Mouse (Mus musculus) heart, adult 11 months (tissue): ENCODE measurements at regions not wholly inside any gene's neighbourhood (a gene's known extent, or its start where the extent isn't known, plus 50 kb on each side); places are given as distances from the start of the nearest gene placed in this dataset.
"Not testable (repeated sequence)": the region's sequence is repeated elsewhere in the genome, so short reads cannot be mapped to it uniquely, and the experiment has no call there.

Experiments
- DNase-seq: peaks from one replicate; pipeline ENCODE4 v3.0.0; 2022

- no peak for DNase-seq
Measured at GRCm38 (mm10) chr14:73453164-73453563, 56.7 kb upstream of the Med4 start.

GRCm38 (mm10) chr14:73452321-73453082 lies 57.3 kb upstream of the Med4 start:
- no peak for DNase-seq

- DNase-seq: no peak
Measured at GRCm38 (mm10) chr14:73451291-73452045, 58.4 kb upstream of the Med4 start.

DNA sequence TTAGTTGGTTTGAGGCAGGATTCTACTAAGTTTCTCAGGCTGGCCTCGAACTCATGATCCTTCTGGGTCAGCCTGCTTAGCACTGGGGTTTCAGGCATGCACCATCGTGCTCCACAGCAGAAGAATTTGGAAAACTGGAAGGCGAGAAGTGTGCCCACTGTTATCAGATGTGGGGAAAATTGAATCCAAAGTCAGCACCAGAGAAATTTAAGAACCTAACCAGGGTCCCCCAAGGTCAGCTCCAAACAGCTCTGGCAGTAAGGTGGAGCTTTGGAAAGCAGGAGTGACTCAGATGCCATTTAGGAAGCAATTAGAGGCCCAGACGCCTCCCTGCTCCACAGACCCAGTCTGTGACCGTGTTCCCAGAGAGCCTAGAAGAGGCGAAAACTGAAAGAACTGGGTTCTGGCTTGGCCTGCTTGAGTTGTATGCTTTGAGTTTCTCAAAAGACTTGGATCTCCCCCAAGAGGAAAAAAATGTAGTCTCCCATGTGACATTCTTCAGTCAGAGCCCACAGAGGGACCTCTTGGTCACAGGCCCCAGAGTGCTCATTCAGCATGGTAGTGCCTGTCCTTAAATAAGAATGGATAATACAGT lies 59.8 kb upstream of the Med4 start:
- peak; percentile 91 for DNase-seq

DNA sequence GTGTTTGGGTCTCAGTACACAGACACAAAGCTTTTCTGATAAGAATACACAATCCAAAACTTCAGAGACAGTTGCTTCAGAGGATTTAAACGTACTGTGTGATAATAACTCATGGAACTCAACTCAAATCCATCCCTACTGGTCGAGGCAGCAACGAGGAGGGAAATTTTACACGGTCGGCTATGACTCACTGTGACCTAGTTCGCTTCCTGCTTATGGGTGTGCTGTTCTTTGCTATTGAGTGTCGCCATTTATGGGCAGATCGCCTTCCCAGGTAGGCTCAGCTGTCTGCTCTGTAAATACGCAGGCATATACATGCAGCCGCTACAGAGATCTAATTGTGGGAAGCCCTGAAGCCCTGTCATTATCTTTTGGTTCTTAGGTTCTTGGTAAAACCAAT lies 60.7 kb upstream of the Med4 start:
- DNase-seq: no peak

DNA sequence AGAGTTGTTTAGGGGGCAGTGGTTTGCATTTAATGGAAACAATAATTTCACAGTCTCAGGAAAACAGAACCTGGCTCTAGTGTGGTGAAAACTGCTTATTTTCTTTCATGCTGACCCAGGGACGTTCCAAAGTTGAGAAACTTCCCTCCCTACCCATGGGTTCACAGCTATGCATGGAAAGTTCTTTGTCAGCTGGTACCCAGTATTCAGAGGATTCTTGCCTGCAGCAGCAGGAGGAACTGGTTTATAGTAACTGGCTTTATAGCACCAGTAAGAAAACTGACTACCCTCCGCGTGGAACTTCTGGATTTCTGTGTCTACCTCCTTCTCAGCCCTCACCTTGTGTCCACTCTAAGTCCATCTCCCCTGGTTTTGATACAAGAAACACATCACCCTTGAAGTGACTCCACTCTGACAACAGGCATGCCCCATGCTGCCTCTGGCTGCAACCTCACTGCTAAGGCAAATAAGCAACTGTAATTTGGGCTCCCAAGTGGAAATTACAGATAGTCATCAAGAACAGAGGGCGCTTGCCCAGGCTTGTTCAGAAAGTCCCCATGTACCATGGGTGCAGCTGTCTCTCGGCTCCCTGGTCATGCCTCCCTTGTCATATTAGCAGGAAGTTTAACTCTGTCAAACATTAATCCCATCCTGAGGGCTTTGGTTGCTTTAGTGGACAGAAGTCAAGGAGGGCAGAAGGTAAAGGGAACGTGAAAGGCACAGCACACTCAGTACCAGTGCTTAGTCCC lies 60.6 kb upstream of the Itm2b start:
- DNase-seq: peak; percentile 91

DNA sequence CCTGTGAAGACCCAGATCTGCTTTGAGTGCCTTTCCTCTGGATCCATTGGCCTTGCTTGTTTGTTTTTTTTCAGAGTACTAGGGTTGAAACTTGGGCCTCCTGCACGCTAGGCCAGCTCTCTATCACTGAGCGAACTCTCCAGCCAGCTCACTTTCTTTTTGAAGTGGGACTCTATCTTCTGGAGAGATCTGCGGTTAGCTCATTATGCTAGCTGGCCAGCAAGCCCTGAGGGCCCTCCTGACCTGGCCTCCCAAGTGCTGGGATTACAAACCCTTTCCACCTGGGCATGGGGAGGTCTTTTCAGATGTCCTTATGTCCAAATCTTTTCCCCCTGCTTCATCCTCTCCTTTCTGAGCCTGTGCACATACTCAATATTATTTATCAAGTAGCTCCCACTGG lies 59.6 kb upstream of the Itm2b start:
- DNase-seq: no peak

GRCm38 (mm10) chr14:73441951-73442716 lies 57.0 kb upstream of the Itm2b start:
- DNase-seq: peak; percentile 98

DNA sequence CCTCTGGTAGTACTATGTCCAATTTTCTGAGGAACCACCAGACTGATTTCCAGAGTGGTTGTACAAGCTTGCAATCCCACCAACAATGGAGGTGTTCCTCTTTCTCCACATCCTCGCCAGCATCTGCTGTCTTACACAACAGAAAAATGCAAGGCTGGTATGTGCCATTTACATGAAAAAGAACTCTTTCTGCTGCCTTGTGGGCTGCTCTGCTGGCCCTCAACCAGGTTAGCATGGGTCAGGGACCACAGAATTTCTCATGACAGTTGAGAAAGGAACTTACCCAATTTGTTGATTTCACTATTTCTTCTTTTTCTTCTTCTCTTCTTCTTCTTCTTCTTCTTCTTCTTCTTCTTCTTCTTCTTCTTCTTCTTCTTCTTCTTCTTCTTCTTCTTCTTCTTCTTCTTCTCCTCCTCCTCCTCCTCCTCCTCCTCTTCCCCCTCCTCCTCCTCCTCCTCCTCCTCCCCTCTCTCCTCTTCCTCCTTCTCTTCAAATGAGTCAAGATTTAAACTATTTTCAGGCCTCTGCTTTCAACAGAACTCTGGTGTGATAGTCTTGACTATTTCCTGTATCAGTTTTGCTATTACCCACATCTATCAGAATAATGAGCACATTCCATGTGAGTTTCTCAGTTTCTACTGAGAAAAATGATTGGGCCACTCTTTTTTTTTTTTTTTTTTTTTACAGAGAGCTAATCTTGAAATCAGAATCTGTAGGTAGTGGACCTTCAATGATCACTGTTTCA lies 56.3 kb upstream of the Itm2b start:
- not testable (repeated sequence) for DNase-seq

GRCm38 (mm10) chr14:73439802-73440309 lies 54.8 kb upstream of the Itm2b start:
- DNase-seq: no peak

GRCm38 (mm10) chr14:73435839-73436238 lies 50.8 kb upstream of the Itm2b start:
- no peak for DNase-seq
